Mouse (Mus musculus) intestine, embryonic 15.5 days (tissue): ENCODE measurements at regions not wholly inside any gene's neighbourhood (a gene's known extent, or its start where the extent isn't known, plus 50 kb on each side); places are given as distances from the start of the nearest gene placed in this dataset.
A peak's percentile ranks its signal among the peaks of the same experiment; 100 is the strongest.
"Not testable (repeated sequence)": the region's sequence is repeated elsewhere in the genome, so short reads cannot be mapped to it uniquely, and the experiment has no call there.

Experiments
- ATAC-seq: fragments of 200-750 bp; cut with Nextera tagmentation; 2 replicates; pipeline ENCODE4 v1.8.0; 2017; ENCODE audit warnings: moderate TSS enrichment, moderate library complexity
- H3K27ac ChIP-seq: fragments of 300-500 bp; sonication (generic); 2 replicates; pipeline ENCODE4 v1.5.1; 2015; ENCODE audit warnings: mild to moderate bottlenecking, inconsistent platforms
- H3K27me3 ChIP-seq: fragments of 300-500 bp; sonication (generic); replicated peaks from 2 replicates; pipeline ENCODE4 v1.6.1; 2015; ENCODE audit warnings: inconsistent platforms
- H3K36me3 ChIP-seq: fragments of 300-500 bp; sonication (generic); 2 replicates; pipeline ENCODE4 v1.6.1; 2015; ENCODE audit warnings: inconsistent platforms
- H3K4me1 ChIP-seq: fragments of 300-500 bp; sonication (generic); replicated peaks from 2 replicates; pipeline ENCODE4 v1.6.1; 2015; ENCODE audit warnings: inconsistent platforms
- H3K4me2 ChIP-seq: fragments of 300-500 bp; sonication (generic); replicated peaks from 2 replicates; pipeline ENCODE4 v1.6.1; 2015; ENCODE audit warnings: mild to moderate bottlenecking, inconsistent platforms
- H3K4me3 ChIP-seq: fragments of 300-500 bp; sonication (generic); replicated peaks from 2 replicates; pipeline ENCODE4 v1.5.1; 2015; ENCODE audit warnings: inconsistent platforms
- H3K9ac ChIP-seq: fragments of 300-500 bp; sonication (generic); 2 replicates; pipeline ENCODE4 v1.6.1; 2015; ENCODE audit warnings: inconsistent platforms
- H3K9me3 ChIP-seq: fragments of 300-500 bp; sonication (generic); 2 replicates; pipeline ENCODE4 v1.6.1; 2016; ENCODE audit warnings: inconsistent platforms
- WGBS: fragments of 180-500 bp; shearing (Covaris S2); methylation state at CpG from one replicate; pipeline ENCODE4 v1.1.7; 2015; 5-methylcytosine and 5-hydroxymethylcytosine counted together

- WGBS = no CpG with 5 or more reads among the region's 21 CpGs
These were observed 500.8 kb upstream of the Gm12887 start for GRCm38 (mm10) chr4:122122739-122123138.

More at GRCm38 (mm10) chr4:122122739-122123138, 500.8 kb upstream of the Gm12887 start:
- not testable (repeated sequence) for H3K36me3 ChIP-seq, H3K9ac ChIP-seq, H3K4me1 ChIP-seq, H3K9me3 ChIP-seq, H3K4me2 ChIP-seq, H3K27me3 ChIP-seq, H3K27ac ChIP-seq, H3K4me3 ChIP-seq
- peak; percentile 84 for ATAC-seq
